Mouse (Mus musculus): Measurements from ENCODE around the gene Slc25a31. TPM values are rescaled to one million over a fixed set of nuclear protein-coding genes. Genes with fewer than 3 reads are reported as not detected.

Slc25a31 gene
- polyA plus RNA-seq, 1 experiment from 2014 or later, result 0.05 TPM

DNA sequence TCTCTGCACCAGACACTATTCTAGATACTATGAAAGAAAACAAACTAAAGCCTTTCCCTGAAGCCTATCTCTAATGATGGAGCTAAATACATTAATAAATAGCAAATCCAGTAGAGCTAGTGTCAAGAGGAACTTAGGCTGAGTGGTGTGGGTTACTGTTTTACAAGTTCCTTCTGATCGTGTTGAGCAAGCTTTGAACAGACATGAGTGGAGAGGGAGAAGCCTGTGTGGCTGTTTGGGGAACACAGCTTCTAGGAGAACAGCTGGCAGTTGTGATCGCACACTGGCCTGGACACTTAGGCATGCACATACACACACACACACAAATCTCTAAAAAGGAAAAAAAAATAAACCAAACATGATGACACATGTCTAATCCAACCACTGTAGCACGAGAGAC is 9.8 kb upstream of the Slc25a31 start:
- no peak overlapping the region for H3K27ac ChIP-seq (ENCODE audit: low read depth)
- H3K9me3 ChIP-seq (ENCODE audit: low read length), result no peaks in the 10 kb centered on the region
- H3K9ac ChIP-seq (replicated peaks), result no peak overlapping the region
- no peak overlapping the region for H3K4me3 ChIP-seq (ENCODE audit: low read depth, low read length)
- no peaks in the 10 kb centered on the region for H3K27me3 ChIP-seq (ENCODE audit: insufficient read depth, low read length)
- 57% methylated on average over 3 of the region's 3 CpGs for WGBS (ENCODE audit: insufficient replicate concordance)
- peaks cover 6% of the 10 kb centered on the region for H3K4me1 ChIP-seq (ENCODE audit: insufficient read depth)
- no peaks in the 10 kb centered on the region for H3K36me3 ChIP-seq (replicated peaks; ENCODE audit: insufficient read depth, low read length)
- TF ChIP-seq CTCF (IDR thresholded peaks at IDR 0.05; ENCODE audit: low read depth) (no peak), EP300 (IDR thresholded peaks at IDR 0.05; ENCODE audit: low read depth) (no peak)
- DNase-seq (no peak), ATAC-seq (no peak)
- H3K4me2 ChIP-seq (ENCODE audit: low read depth, low read length), result no peak overlapping the region

DNA sequence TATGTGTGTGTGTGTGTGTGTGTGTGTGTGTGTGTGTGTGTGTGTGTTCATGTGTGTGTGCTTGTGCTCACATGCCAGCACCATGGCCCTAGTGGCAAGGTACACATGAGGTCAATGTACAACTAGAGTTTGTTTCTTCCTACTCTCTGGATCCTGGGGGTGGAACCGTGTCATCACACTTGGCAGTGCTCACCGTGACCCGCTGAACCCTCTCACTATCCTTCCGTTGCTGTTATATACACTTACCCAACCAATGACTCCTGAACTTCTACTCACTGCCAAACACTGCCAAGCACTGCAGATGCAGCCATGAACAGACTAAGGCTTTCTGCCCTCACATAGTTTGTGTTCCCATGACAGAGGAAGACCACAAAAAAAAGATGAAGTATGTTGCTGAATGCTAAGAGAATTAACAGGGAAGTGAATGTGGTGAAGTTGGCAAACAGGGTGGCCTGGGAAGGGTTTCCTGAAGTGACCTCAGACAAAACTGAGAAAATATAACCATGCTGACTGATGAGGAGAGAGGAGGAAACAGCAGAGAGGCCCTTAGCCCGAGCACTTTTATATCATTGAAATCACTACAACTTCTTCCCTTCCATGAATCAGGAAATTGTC is 3.7 kb upstream of the Slc25a31 start:
- WGBS (ENCODE audit: insufficient replicate concordance), result 37% methylated on average over 5 of the region's 5 CpGs
- peak overlapping the region; percentile 75 for H3K27ac ChIP-seq (ENCODE audit: low read depth)
- H3K4me1 ChIP-seq (ENCODE audit: insufficient read depth), result peaks cover 9% of the 10 kb centered on the region
- H3K9ac ChIP-seq (replicated peaks), result 0 out of 2 replicates have a peak overlapping the region, but pooled peaks have one; percentile 16
- no peak overlapping the region for H3K4me3 ChIP-seq (ENCODE audit: low read depth, low read length)
- peak; percentile 77 for DNase-seq
- ATAC-seq, result peak; percentile 100
- no peak overlapping the region for H3K4me2 ChIP-seq (ENCODE audit: low read depth, low read length)
- H3K36me3 ChIP-seq (replicated peaks; ENCODE audit: insufficient read depth, low read length), result no peaks in the 10 kb centered on the region
- H3K9me3 ChIP-seq (ENCODE audit: low read length), result no peaks in the 10 kb centered on the region
- TF ChIP-seq CTCF (IDR thresholded peaks at IDR 0.05; ENCODE audit: low read depth) (0 out of 2 replicates have a peak, but pooled peaks have one; percentile 10), EP300 (IDR thresholded peaks at IDR 0.05; ENCODE audit: low read depth) (no peak; the same call in 1 of the 2 replicates)
- H3K27me3 ChIP-seq (ENCODE audit: insufficient read depth, low read length), result no peaks in the 10 kb centered on the region

- H3K9me3 ChIP-seq (ENCODE audit: low read length), result no peaks in the 10 kb centered on the region
Observed at GRCm38 (mm10) chr3:40716056-40716455, 7.4 kb downstream of the Slc25a31 start.

DNA sequence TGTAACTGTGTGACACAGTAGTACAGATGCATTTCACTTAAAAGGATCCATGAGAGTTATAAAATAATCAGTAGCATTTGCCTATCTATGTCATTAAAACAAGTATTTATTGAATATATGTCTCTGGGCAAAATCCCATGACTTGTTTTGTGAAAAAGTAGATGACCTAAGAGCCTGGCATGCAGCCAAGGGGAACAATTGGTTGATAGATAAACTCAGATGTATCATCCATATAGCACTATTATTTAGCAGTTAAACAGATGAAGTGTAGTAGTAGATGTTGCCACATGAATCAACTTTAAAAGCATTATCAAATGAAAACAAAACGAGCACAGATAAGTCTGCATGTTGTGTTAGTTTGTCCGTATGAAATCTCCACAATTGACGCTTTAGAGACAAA is 10.4 kb downstream of the Slc25a31 start:
- H3K9ac ChIP-seq (replicated peaks), result no peak overlapping the region
- H3K27me3 ChIP-seq (ENCODE audit: insufficient read depth, low read length), result no peaks in the 10 kb centered on the region
- H3K9me3 ChIP-seq (ENCODE audit: low read length), result no peaks in the 10 kb centered on the region
- no peak overlapping the region for H3K4me2 ChIP-seq (ENCODE audit: low read depth, low read length)
- no peaks in the 10 kb centered on the region for H3K36me3 ChIP-seq (replicated peaks; ENCODE audit: insufficient read depth, low read length)
- DNase-seq (no peak), ATAC-seq (no peak)
- TF ChIP-seq CTCF (IDR thresholded peaks at IDR 0.05; ENCODE audit: low read depth) (no peak), EP300 (IDR thresholded peaks at IDR 0.05; ENCODE audit: low read depth) (no peak)
- no peak overlapping the region for H3K4me3 ChIP-seq (ENCODE audit: low read depth, low read length)
- H3K4me1 ChIP-seq (ENCODE audit: insufficient read depth), result no peaks in the 10 kb centered on the region
- WGBS (ENCODE audit: insufficient replicate concordance), result 55% methylated on average over 3 of the region's 3 CpGs
- no peak overlapping the region for H3K27ac ChIP-seq (ENCODE audit: low read depth)

More at GRCm38 (mm10) chr3:40716056-40716455, 7.4 kb downstream of the Slc25a31 start:
- no peak for TF ChIP-seq EP300 (IDR thresholded peaks at IDR 0.05; ENCODE audit: low read depth)
- no peak for TF ChIP-seq CTCF (IDR thresholded peaks at IDR 0.05; ENCODE audit: low read depth)
- Histone ChIP-seq H3K9ac (replicated peaks) (no peak overlapping the region), H3K27ac (ENCODE audit: low read depth) (no peak overlapping the region), H3K27me3 (ENCODE audit: insufficient read depth, low read length) (no peaks in the 10 kb centered on the region), H3K4me3 (ENCODE audit: low read depth, low read length) (no peak overlapping the region), H3K4me1 (ENCODE audit: insufficient read depth) (no peaks in the 10 kb centered on the region), H3K4me2 (ENCODE audit: low read depth, low read length) (no peak overlapping the region), H3K36me3 (replicated peaks; ENCODE audit: insufficient read depth, low read length) (no peaks in the 10 kb centered on the region)
- WGBS (ENCODE audit: insufficient replicate concordance), result 31% methylated on average over 1 of the region's 1 CpGs
- no peak for DNase-seq
- ATAC-seq, result no peak

DNA sequence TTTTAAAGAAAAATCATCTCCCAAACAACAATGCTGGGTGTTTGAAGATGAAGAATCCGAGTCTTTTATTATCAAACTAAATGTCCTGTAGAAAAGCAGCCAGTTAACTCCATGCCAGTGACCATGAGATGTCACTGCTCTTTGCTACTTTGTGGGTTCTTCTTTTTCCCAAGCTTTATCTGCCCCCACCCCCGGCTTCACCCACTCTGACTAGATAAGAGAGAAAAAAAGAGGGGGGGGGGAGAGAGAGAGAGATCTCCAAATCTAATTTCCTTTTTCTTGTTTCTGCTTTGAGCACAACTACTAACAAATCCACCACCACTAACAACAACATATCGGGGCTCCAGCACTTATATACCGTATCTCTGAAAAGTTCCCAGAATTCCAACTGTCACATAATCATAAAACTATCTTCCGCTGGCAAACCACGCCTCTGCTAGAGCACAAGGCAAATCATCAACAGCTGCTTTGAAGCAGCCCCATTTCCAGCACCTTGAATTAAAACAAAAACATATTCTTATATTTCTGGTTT is 29.8 kb downstream of the Slc25a31 start:
- H3K4me1 ChIP-seq (ENCODE audit: insufficient read depth), result no peaks in the 10 kb centered on the region
- H3K9ac ChIP-seq (replicated peaks), result no peak overlapping the region
- no peaks in the 10 kb centered on the region for H3K36me3 ChIP-seq (replicated peaks; ENCODE audit: insufficient read depth, low read length)
- H3K4me2 ChIP-seq (ENCODE audit: low read depth, low read length), result no peak overlapping the region
- no peaks in the 10 kb centered on the region for H3K27me3 ChIP-seq (ENCODE audit: insufficient read depth, low read length)
- TF ChIP-seq CTCF (IDR thresholded peaks at IDR 0.05; ENCODE audit: low read depth) (no peak), EP300 (IDR thresholded peaks at IDR 0.05; ENCODE audit: low read depth) (no peak)
- ATAC-seq (no peak), DNase-seq (no peak)
- WGBS (ENCODE audit: insufficient replicate concordance), result 55% methylated on average over 6 of the region's 6 CpGs
- H3K4me3 ChIP-seq (ENCODE audit: low read depth, low read length), result no peak overlapping the region
- no peak overlapping the region for H3K27ac ChIP-seq (ENCODE audit: low read depth)
- H3K9me3 ChIP-seq (ENCODE audit: low read length), result no peaks in the 10 kb centered on the region

DNA sequence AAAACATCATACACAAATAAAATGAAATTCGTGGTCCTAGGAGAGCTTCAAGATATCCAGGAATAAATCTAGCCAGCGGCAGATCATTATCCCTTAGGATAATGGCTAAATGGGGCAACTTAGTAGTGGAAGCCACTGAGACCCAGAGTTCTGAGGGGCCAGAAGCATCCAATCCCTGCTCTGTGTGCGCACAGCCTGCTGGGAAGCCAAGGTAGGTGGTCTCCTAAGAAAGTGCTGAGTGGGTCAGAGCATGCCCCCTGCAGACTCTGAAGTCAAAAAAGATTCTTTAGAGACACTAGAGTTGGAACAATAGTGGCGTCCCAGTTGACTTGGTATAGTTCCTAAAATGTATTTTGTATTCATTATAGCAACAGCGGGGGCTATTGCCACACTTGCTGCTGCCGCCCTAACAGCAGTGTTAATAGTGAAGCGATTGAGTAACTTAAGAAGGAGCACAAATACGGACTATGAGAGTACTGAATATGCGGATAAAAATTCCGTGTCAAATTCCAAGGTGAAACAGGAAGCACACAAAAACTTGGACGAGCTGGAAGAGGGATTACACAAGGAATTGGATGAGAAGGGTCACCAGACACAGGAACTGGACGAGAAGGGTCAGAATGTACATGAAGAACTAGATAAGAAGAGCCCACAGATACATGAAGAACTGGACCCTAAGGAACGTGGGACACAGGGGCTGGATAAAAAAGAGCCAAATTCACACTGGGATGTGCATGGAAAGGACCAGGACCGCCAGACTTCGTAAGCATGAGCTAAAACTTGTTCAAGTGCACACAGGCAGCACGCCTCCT is 35.6 kb downstream of the Slc25a31 start, which contains the start of gene Hspa4l:
Gene Hspa4l (plus strand): TSS at position 472 of the 812 bp plus-strand sequence.
- WGBS (ENCODE audit: insufficient replicate concordance), result 30% methylated on average over 16 of the region's 16 CpGs
- H3K4me1 ChIP-seq (ENCODE audit: insufficient read depth), result peaks cover 10% of the 10 kb centered on the region
- H3K27me3 ChIP-seq (ENCODE audit: insufficient read depth, low read length), result no peaks in the 10 kb centered on the region
- H3K4me3 ChIP-seq (ENCODE audit: low read depth, low read length), result peak within 1 kb of the TSS; percentile 94
- H3K9me3 ChIP-seq (ENCODE audit: low read length), result no peaks in the 10 kb centered on the region
- peak within 1 kb of the TSS; percentile 99 for H3K4me2 ChIP-seq (ENCODE audit: low read depth, low read length)
- DNase-seq, result peak; percentile 16
- H3K9ac ChIP-seq (replicated peaks), result peak within 1 kb of the TSS; percentile 89
- no peak for TF ChIP-seq EP300 (IDR thresholded peaks at IDR 0.05; ENCODE audit: low read depth)
- peak within 1 kb of the TSS; percentile 92 for H3K27ac ChIP-seq (ENCODE audit: low read depth)
- H3K36me3 ChIP-seq (replicated peaks; ENCODE audit: insufficient read depth, low read length), result no peaks in the 10 kb centered on the region
- no peak for ATAC-seq

Data from liver, postnatal 0 days (tissue).